ENCODE assay signal across 8 mouse cellular contexts in genomic region chr5:149051571-149052420, GRCm38 (mm10). TPM values are rescaled to one million over a fixed set of nuclear protein-coding genes. Genes with fewer than 3 reads are reported as not detected.
DNase-seq lines count a peak whose midpoint lies in the region; ATAC-seq and TF ChIP-seq lines count a peak whose summit lies in the region.

No protein-coding gene starts in this region.

- no peaks in the 10 kb centered on the region for H3K79me2 ChIP-seq in liver, adult 2 months (ENCODE audit: control insufficient read depth, insufficient read depth, low read length)

- peaks cover 15% of the 10 kb centered on the region for H3K36me3 ChIP-seq in heart, embryonic 12.5 days
- peaks cover 13% of the 10 kb centered on the region for H3K36me3 ChIP-seq in kidney, embryonic 16.5 days (ENCODE audit: insufficient read depth, low read length)
- peaks cover 15% of the 10 kb centered on the region for H3K36me3 ChIP-seq in liver, adult 2 months (ENCODE audit: control insufficient read depth, insufficient read depth, low read length)

- TF ChIP-seq POLR2A in bone marrow macrophage, adult 2 months (IDR thresholded peaks at IDR 0.05; ENCODE audit: borderline replicate concordance, low read depth, low read length), result no peak
- TF ChIP-seq POLR2A in liver, adult 2 months (IDR thresholded peaks at IDR 0.05; ENCODE audit: extremely low read depth, insufficient read depth, low read length), result 0 out of 2 replicates have a peak, but pooled peaks have one; percentile 15

- peak overlapping the region; percentile 95 for H3K4me3 ChIP-seq in bone marrow macrophage, adult 2 months (ENCODE audit: insufficient read depth, low read length)
- peak overlapping the region; percentile 99 for H3K4me3 ChIP-seq in heart, embryonic 12.5 days
- peak overlapping the region; percentile 85 for H3K4me3 ChIP-seq in kidney, embryonic 16.5 days (ENCODE audit: low read length)
- peak overlapping the region; percentile 95 for H3K4me3 ChIP-seq in liver, adult 2 months (ENCODE audit: insufficient read depth, low read depth, low read length)

- peak overlapping the region; percentile 92 for H3K4me2 ChIP-seq in heart, embryonic 12.5 days
- peak overlapping the region; percentile 73 for H3K4me2 ChIP-seq in kidney, embryonic 16.5 days (replicated peaks; ENCODE audit: low read depth, low read length)

- 9% methylated on average over 63 of the region's 120 CpGs for WGBS in heart, embryonic 12.5 days
- WGBS in kidney, embryonic 16.5 days, result under 1% methylated on average over 95 of the region's 120 CpGs
- under 1% methylated on average over 61 of the region's 120 CpGs for WGBS in liver, adult 2 months

- H3K27ac ChIP-seq in bone marrow macrophage, adult 2 months (ENCODE audit: insufficient read depth, low read depth, low read length), result peak overlapping the region; percentile 97
- H3K27ac ChIP-seq in heart, embryonic 12.5 days (ENCODE audit: poor library complexity, severe bottlenecking), result peak overlapping the region; percentile 100
- peak overlapping the region; percentile 100 for H3K27ac ChIP-seq in kidney, embryonic 16.5 days (ENCODE audit: low read length)
- peak overlapping the region; percentile 99 for H3K27ac ChIP-seq in liver, adult 2 months (replicated peaks; ENCODE audit: insufficient read depth, low read depth, low read length)

- no peaks in the 10 kb centered on the region for H3K27me3 ChIP-seq in heart, embryonic 12.5 days (replicated peaks)
- H3K27me3 ChIP-seq in kidney, embryonic 16.5 days (ENCODE audit: insufficient read depth, low read length), result no peaks in the 10 kb centered on the region
- H3K27me3 ChIP-seq in liver, adult 2 months (ENCODE audit: control insufficient read depth, insufficient read depth, low read length), result no peaks in the 10 kb centered on the region

- H3K4me1 ChIP-seq in bone marrow macrophage, adult 2 months (ENCODE audit: control insufficient read depth, insufficient read depth, low read length), result peaks cover 5% of the 10 kb centered on the region; the same call in 1 of the 2 replicates
- peaks cover 11% of the 10 kb centered on the region for H3K4me1 ChIP-seq in heart, embryonic 12.5 days (replicated peaks)
- H3K4me1 ChIP-seq in kidney, embryonic 16.5 days (ENCODE audit: insufficient read depth, low read length), result peaks cover 19% of the 10 kb centered on the region
- H3K4me1 ChIP-seq in liver, adult 2 months (ENCODE audit: control insufficient read depth, insufficient read depth, low read length), result peaks cover 6% of the 10 kb centered on the region; the same call in 1 of the 2 replicates

- no peaks in the 10 kb centered on the region for H3K9me3 ChIP-seq in heart, embryonic 12.5 days (replicated peaks)
- H3K9me3 ChIP-seq in kidney, embryonic 16.5 days (ENCODE audit: low read length), result no peaks in the 10 kb centered on the region

- peak; percentile 76 for DNase-seq in A20 (ENCODE audit: low read depth, low spot score)
- peak; percentile 53 for DNase-seq in liver, adult 2 months (ENCODE audit: extremely low read depth, low read depth, low spot score)
- DNase-seq in spleen, postnatal 14 days (ENCODE audit: low spot score in 2 of 2), result peak; percentile 65 to 68

- H3K9ac ChIP-seq in heart, embryonic 12.5 days, result peak overlapping the region; percentile 100
- peak overlapping the region; percentile 99 for H3K9ac ChIP-seq in kidney, embryonic 16.5 days (replicated peaks; ENCODE audit: low read length)
- peak overlapping the region; percentile 99 for H3K9ac ChIP-seq in liver, adult 2 months (ENCODE audit: low read depth, low read length)

- TF ChIP-seq CTCF in bone marrow macrophage, adult 2 months (IDR thresholded peaks at IDR 0.05; ENCODE audit: low read depth, low read length), result no peak
- no peak for TF ChIP-seq CTCF in liver, adult 2 months (IDR thresholded peaks at IDR 0.05; ENCODE audit: low read depth, low read length)

- peak; percentile 29; the same call in 1 of the 2 replicates for ATAC-seq in erythroblast, adult 5-6 weeks (replicated peaks; ENCODE audit: low FRiP score, poor library complexity, severe bottlenecking)
- peak; percentile 68 for ATAC-seq in heart, embryonic 12.5 days (ENCODE audit: insufficient number of reproducible peaks, low FRiP score)
- peak; percentile 29 for ATAC-seq in kidney, embryonic 16.5 days (ENCODE audit: low FRiP score, low TSS enrichment)
- ATAC-seq in monocyte, adult 5-6 weeks (replicated peaks; ENCODE audit: insufficient number of reproducible peaks, low FRiP score, low TSS enrichment, poor library complexity, severe bottlenecking), result peak; percentile 53

RNA-seq across cellular contexts. Expression of gene Gm42791, which starts 56.8 kb away (rescaled TPM):
- 0.78 TPM in 1 of 2 replicates, not detected in the other for polyA plus RNA-seq in bone marrow macrophage, adult 2 months (2012; ENCODE audit: insufficient read depth, insufficient read length, missing spikeins)
- 1.9 TPM in 1 of 2 replicates, not detected in the other for total RNA-seq in erythroblast, adult 5-6 weeks (2015; ENCODE audit: low replicate concordance)
- 14.2 TPM in 1 of 2 replicates, not detected in the other for total RNA-seq in erythroblast, adult 5-6 weeks (2017; ENCODE audit: low replicate concordance)
- 0.45 TPM in 1 of 2 replicates, not detected in the other for polyA plus RNA-seq in heart, embryonic 12.5 days (2016; fragmentation: Nextera tagmentation; extraction: Ambion mirVana)
- 0.42 TPM in 1 of 2 replicates, not detected in the other for polyA plus RNA-seq in kidney, embryonic 16.5 days (2015; fragmentation: Nextera tagmentation; extraction: Ambion mirVana)
- not detected in 2 replicates for total RNA-seq in liver, adult 2 months (2014; rRNA removed)
- not detected in 2 replicates for polyA plus RNA-seq in liver, adult 2 months (2012; rRNA removed)
- not detected in 3 replicates for total RNA-seq in monocyte, adult 5-6 weeks (2017)

Comparison
In these comparisons a context has a peak if more than half of its experiments do, and no peak if none do; other contexts are left out.
1. Peak in every context shown above with its lines: DNase-seq, ATAC-seq, H3K4me3 ChIP-seq and H3K27ac ChIP-seq.